Mouse (Mus musculus) limb, embryonic 14.5 days (tissue): ENCODE measurements around the gene Ilf2. TPM values are rescaled to one million over a fixed set of nuclear protein-coding genes. Genes with fewer than 3 reads are reported as not detected.
A peak's percentile ranks its signal among the peaks of the same experiment; 100 is the strongest.

Experiments
- ATAC-seq: fragments of 200-750 bp; cut with Nextera tagmentation; 2 replicates; pipeline ENCODE4 v1.8.0; 2017; ENCODE audit warnings: low read depth, moderate number of reproducible peaks, moderate TSS enrichment; ENCODE audit not compliant: low FRiP score
- DNase-seq: peaks from one replicate; pipeline ENCODE4 v3.0.0-alpha.2; 2015; ENCODE audit warnings: low spot score
- H3K27ac ChIP-seq: fragments of 300-500 bp; sonication (generic); replicated peaks from 2 replicates; pipeline ENCODE4 v1.5.1; 2014; ENCODE audit warnings: low read depth, mild to moderate bottlenecking, low read length, moderate library complexity, mixed read lengths
- H3K27me3 ChIP-seq: fragments of 300-500 bp; sonication (generic); 2 replicates; pipeline ENCODE4 v1.6.1; 2014; ENCODE audit warnings: low read length, mixed read lengths; ENCODE audit not compliant: control insufficient read depth, insufficient read depth
- H3K36me3 ChIP-seq: fragments of 300-500 bp; sonication (generic); 2 replicates; pipeline ENCODE4 v1.6.1; 2014; ENCODE audit warnings: mild to moderate bottlenecking, low read length, moderate library complexity, mixed read lengths; ENCODE audit not compliant: control insufficient read depth, insufficient read depth
- H3K4me1 ChIP-seq: fragments of 300-500 bp; sonication (generic); 2 replicates; pipeline ENCODE4 v1.6.1; 2014; ENCODE audit warnings: antibody characterized with exemption, low read length, mixed read lengths; ENCODE audit not compliant: control insufficient read depth, insufficient read depth
- H3K4me2 ChIP-seq: fragments of 300-500 bp; sonication (generic); replicated peaks from 2 replicates; pipeline ENCODE4 v1.6.1; 2014; ENCODE audit warnings: low read depth, mild to moderate bottlenecking, low read length, moderate library complexity; ENCODE audit not compliant: severe bottlenecking
- H3K4me3 ChIP-seq: fragments of 300-500 bp; sonication (generic); replicated peaks from 2 replicates; pipeline ENCODE4 v1.5.1; 2014; ENCODE audit warnings: low read length
- H3K9ac ChIP-seq: fragments of 300-500 bp; sonication (generic); 2 replicates; pipeline ENCODE4 v1.6.1; 2014; ENCODE audit warnings: mild to moderate bottlenecking, low read depth, low read length, moderate library complexity; ENCODE audit not compliant: severe bottlenecking
- H3K9me3 ChIP-seq: fragments of 300-500 bp; sonication (generic); 2 replicates; pipeline ENCODE4 v1.6.1; 2016; ENCODE audit warnings: low read length; ENCODE audit not compliant: control insufficient read depth
- POLR2A ChIP-seq: fragments of 200-500 bp; IDR thresholded peaks from 2 replicates; pipeline ENCODE4 v1.8.0; 2012; ENCODE audit warnings: inconsistent platforms, mild to moderate bottlenecking, moderate library complexity, borderline replicate concordance; ENCODE audit not compliant: insufficient read depth, insufficient read length; ENCODE audit errors: extremely low read depth
- WGBS: fragments of 180-500 bp; shearing (Covaris S2); extraction: QIAGEN DNeasy Blood & Tissue Kit; methylation state at CpG from one replicate; pipeline ENCODE4 v1.1.7; 2014; 5-methylcytosine and 5-hydroxymethylcytosine counted together
- polyA plus RNA-seq, 2 experiments: library from polyadenylated mRNA; depleted of rRNA in 1 of 2; stranded (reverse) in 1 of 2; unstranded in 1 of 2; fragments of >200 nt; fragmentation: Nextera tagmentation in 1 of 2; extraction: Ambion mirVana in 1 of 2; gene quantifications; 2 replicates each; pipeline versions ENCODE4 v1.2.1 to v1.2.3; 2012 to 2014

The Ilf2 gene
- polyA plus RNA-seq, 2 experiments: 137 to 169 TPM

DNA sequence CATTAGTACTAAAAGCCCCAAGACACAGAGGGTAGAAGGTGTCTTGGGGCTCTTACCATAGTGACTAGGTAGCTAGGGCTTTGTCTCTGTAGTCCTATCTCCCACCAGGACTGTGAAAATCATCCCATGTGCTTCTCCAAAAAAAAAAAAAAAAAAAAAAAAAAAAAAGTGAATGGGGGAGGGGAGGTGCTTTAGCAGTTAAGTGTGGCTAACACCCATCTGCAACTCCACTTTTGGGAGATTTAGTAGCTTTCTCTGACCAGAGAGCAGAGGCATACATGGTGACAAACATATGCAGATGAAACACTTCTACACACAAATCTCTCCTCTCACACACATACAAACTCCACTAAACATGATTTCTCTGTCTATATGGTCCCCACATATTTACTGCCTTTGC is 21.7 kb downstream of the Ilf2 start:
- Histone ChIP-seq H3K4me2 (no peak overlapping the region), H3K4me1 (no peaks in the 10 kb centered on the region), H3K27ac (no peak overlapping the region), H3K9me3 (no peaks in the 10 kb centered on the region), H3K9ac (no peak overlapping the region), H3K4me3 (no peak overlapping the region), H3K27me3 (no peaks in the 10 kb centered on the region), H3K36me3 (peaks cover 63% of the 10 kb centered on the region)
- no peak for TF ChIP-seq POLR2A
- DNase-seq: no peak
- no peak for ATAC-seq

DNA sequence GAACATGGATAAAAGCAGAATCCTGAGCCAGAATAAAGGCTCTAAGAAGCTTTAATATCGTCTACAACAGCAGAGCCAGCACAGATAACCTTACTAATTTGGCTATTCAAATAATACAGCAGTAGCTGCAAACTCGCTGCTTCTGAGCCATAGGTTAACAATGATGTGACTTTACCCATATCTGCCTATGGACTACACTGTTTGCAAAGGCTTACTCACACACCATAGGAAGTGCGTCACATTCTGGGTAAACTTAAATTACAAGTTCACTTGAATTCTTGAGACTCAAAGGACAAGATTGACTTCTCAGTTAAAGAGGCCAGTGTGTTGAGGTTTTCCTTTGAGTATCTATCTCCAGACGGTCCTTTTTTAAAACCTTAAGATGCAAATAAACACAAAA is 27.5 kb downstream of the Ilf2 start:
- H3K27ac ChIP-seq: no peak overlapping the region
- no peaks in the 10 kb centered on the region for H3K27me3 ChIP-seq
- no peak for TF ChIP-seq POLR2A
- no peaks in the 10 kb centered on the region for H3K9me3 ChIP-seq
- peaks cover 85% of the 10 kb centered on the region for H3K36me3 ChIP-seq
- H3K4me3 ChIP-seq: no peak overlapping the region
- H3K4me1 ChIP-seq: peaks cover 10% of the 10 kb centered on the region
- H3K9ac ChIP-seq: no peak overlapping the region
- DNase-seq (no peak), ATAC-seq (no peak)
- WGBS: 92% methylated on average over 4 of the region's 4 CpGs
- no peak overlapping the region for H3K4me2 ChIP-seq

DNA sequence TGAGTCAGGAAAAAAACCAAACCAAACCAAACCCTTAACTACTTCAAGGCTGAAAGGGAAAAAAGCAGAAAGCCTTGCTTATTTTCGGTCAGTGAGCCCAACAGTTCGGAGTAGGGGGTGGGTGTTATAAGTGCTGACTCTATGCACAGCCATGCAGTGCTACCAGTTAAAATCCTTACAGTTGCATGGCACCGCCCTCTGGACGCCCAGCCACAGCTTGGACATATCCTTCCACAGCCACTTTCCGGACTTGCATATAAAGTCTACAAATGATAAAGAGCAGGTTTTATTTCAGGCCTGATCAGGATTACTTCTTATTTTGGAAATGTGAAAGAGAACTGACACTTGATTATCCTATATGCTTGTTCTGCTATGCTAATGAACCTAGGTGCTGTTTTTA is 29.3 kb downstream of the Ilf2 start:
- H3K27me3 ChIP-seq: no peaks in the 10 kb centered on the region
- no peak overlapping the region for H3K4me3 ChIP-seq
- H3K9ac ChIP-seq: no peak overlapping the region
- no peak for DNase-seq
- no peak for TF ChIP-seq POLR2A
- no peak overlapping the region for H3K4me2 ChIP-seq
- H3K27ac ChIP-seq: no peak overlapping the region
- peaks cover 69% of the 10 kb centered on the region for H3K36me3 ChIP-seq
- no peak for ATAC-seq
- 90% methylated on average over 5 of the region's 5 CpGs for WGBS
- no peaks in the 10 kb centered on the region for H3K9me3 ChIP-seq
- H3K4me1 ChIP-seq: peaks cover 10% of the 10 kb centered on the region

DNA sequence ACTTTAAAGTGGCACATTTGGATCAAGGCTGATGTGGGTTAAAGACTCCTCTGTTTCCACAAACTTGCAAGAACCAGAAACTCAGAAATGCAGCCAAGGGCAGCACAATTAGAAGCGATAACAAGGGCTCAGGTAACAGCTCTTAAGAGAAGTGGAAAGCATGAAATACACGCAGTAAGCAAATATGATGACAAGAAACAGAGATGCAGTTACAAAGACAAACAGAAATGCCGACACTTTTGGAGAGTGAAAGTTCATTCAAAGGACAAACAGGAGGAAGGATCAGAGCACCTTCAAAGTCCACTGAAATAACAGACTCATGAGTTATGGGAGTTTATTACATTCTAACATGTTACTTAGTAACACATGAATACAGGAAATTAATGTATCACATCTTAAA is 30.4 kb downstream of the Ilf2 start:
- H3K36me3 ChIP-seq: peaks cover 61% of the 10 kb centered on the region
- 79% methylated on average over 3 of the region's 3 CpGs for WGBS
- H3K9ac ChIP-seq: no peak overlapping the region
- no peaks in the 10 kb centered on the region for H3K27me3 ChIP-seq
- DNase-seq (no peak), ATAC-seq (no peak)
- no peak overlapping the region for H3K4me3 ChIP-seq
- no peak overlapping the region for H3K4me2 ChIP-seq
- H3K4me1 ChIP-seq: peaks cover 10% of the 10 kb centered on the region
- no peaks in the 10 kb centered on the region for H3K9me3 ChIP-seq
- no peak overlapping the region for H3K27ac ChIP-seq
- TF ChIP-seq POLR2A: no peak

DNA sequence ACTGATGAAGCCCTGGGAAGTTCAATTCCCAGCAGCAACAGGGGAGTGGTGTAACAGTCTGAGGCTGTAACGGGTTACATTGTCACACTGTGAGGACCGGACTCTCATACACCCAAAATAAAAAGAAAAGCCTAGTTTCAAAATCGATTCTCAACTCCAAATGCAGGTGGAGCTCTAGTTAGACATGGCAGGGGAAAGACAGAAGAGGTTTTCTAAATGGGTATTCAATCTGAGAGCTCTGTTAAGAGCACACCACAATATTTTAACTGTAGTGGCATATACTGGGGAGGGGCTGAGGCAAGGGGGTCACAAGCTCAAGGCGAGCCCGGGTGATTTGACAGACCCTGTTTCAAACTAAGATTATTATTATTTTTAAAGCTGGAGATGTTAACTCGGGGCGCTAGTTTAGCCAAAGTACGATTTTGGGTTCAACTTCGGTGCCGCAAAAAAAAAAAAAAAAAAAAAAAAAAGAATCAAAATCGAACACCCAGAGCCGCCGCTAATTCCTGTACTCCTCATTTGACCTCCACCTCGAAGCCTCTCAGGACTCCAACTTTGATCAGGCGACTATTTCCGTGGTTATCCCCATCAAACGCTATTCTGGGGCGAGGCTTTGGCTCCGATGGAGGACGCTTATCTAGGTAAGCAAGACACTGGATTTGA is 32.5 kb downstream of the Ilf2 start:
- Histone ChIP-seq H3K4me3 (peak overlapping the region; percentile 95), H3K36me3 (peaks cover 40% of the 10 kb centered on the region), H3K9ac (peak overlapping the region; percentile 98), H3K27me3 (no peaks in the 10 kb centered on the region), H3K4me2 (peak overlapping the region; percentile 52), H3K27ac (peak overlapping the region; percentile 91), H3K4me1 (peaks cover 10% of the 10 kb centered on the region), H3K9me3 (no peaks in the 10 kb centered on the region)
- WGBS: 3% methylated on average over 20 of the region's 20 CpGs
- DNase-seq (no peak), ATAC-seq (no peak)
- no peak for TF ChIP-seq POLR2A
